Comparison of ENCODE assay signal across 22 mouse cellular contexts in genomic region chr1:118765525-118765924, GRCm38 (mm10).
A peak's percentile ranks its signal among the peaks of the same experiment; 100 is the strongest.
DNase-seq lines count a peak whose midpoint lies in the region; ATAC-seq and TF ChIP-seq lines count a peak whose summit lies in the region.
"Had no signal": no experiment of that assay in that cellular context is flagged by ENCODE, and none has a peak within 500 bp of the region (broad histone marks: within the 10 kb centered on the region; RNA-seq: fewer than 3 reads in every experiment).

No protein-coding gene starts in this region.

- 54% methylated on average over 9 of the region's 9 CpGs for WGBS in lung, embryonic 14.5 days

- H3K4me2 ChIP-seq in lung, embryonic 14.5 days, result no peak overlapping the region
- H3K4me2 ChIP-seq: embryonic facial prominence, embryonic 15.5 days; hindbrain, embryonic 15.5 days; limb, embryonic 13.5 days; neural tube, embryonic 12.5 days had no signal

- H3K27ac ChIP-seq in lung, embryonic 14.5 days (ENCODE audit: low read depth), result no peak overlapping the region
- H3K27ac ChIP-seq: embryonic facial prominence, embryonic 15.5 days; forebrain, embryonic 10.5 days; heart, embryonic 10.5 days; hindbrain, embryonic 15.5 days; limb, embryonic 13.5 days; liver, embryonic 14.5 days; neural tube, embryonic 12.5 days had no signal

- no peaks in the 10 kb centered on the region for H3K9me3 ChIP-seq in lung, embryonic 14.5 days (ENCODE audit: low read depth, low read length)
- H3K9me3 ChIP-seq: embryonic facial prominence, embryonic 15.5 days; forebrain, embryonic 10.5 days; heart, embryonic 10.5 days; hindbrain, embryonic 15.5 days; limb, embryonic 13.5 days; neural tube, embryonic 12.5 days had no signal

- H3K9ac ChIP-seq in lung, embryonic 14.5 days, result no peak overlapping the region
- H3K9ac ChIP-seq: embryonic facial prominence, embryonic 15.5 days; hindbrain, embryonic 15.5 days; limb, embryonic 13.5 days; liver, embryonic 14.5 days; neural tube, embryonic 12.5 days had no signal

- TF ChIP-seq CTCF in lung, embryonic 14.5 days (IDR thresholded peaks at IDR 0.05; ENCODE audit: low read depth), result no peak

- H3K27me3 ChIP-seq in lung, embryonic 14.5 days (ENCODE audit: insufficient read depth, low read length), result no peaks in the 10 kb centered on the region
- H3K27me3 ChIP-seq: embryonic facial prominence, embryonic 15.5 days; hindbrain, embryonic 15.5 days; limb, embryonic 13.5 days; neural tube, embryonic 12.5 days; Patski had no signal

- no peaks in the 10 kb centered on the region for H3K4me1 ChIP-seq in lung, embryonic 14.5 days (ENCODE audit: insufficient read depth)
- H3K4me1 ChIP-seq: embryonic facial prominence, embryonic 15.5 days; hindbrain, embryonic 15.5 days; neural tube, embryonic 12.5 days had no signal

- DNase-seq in cerebellum, postnatal 36 days, result peak; percentile 13 to 30
- no peak for DNase-seq in cerebellum, adult 9-11 months
- peak; percentile 14 to 21 for DNase-seq in heart, postnatal 14 days
- DNase-seq in heart, postnatal 25 days (ENCODE audit: low spot score), result no peak
- DNase-seq in lung, embryonic 14.5 days, result peak; percentile 12
- DNase-seq in lung, postnatal 36 days, result no peak
- no peak for DNase-seq in MN1 (ENCODE audit: low spot score)
- DNase-seq: gastrocnemius, postnatal 25 days; layer of hippocampus, adult 9-11 months; spleen, adult 18-20 months; thymus, adult 18-20 months had no signal

- no peak overlapping the region for H3K4me3 ChIP-seq in lung, embryonic 14.5 days (ENCODE audit: low read depth, low read length)
- H3K4me3 ChIP-seq: embryonic facial prominence, embryonic 15.5 days; forebrain, embryonic 10.5 days; heart, embryonic 10.5 days; hindbrain, embryonic 15.5 days; limb, embryonic 13.5 days; neural tube, embryonic 12.5 days had no signal

- H3K36me3 ChIP-seq in lung, embryonic 14.5 days (ENCODE audit: insufficient read depth), result no peaks in the 10 kb centered on the region
- H3K36me3 ChIP-seq: embryonic facial prominence, embryonic 15.5 days; forebrain, embryonic 10.5 days; heart, embryonic 10.5 days; hindbrain, embryonic 15.5 days; limb, embryonic 13.5 days; neural tube, embryonic 12.5 days had no signal

- intact Hi-C loops in heart, postnatal 14 days (cut with DNase I), result no loop called here
- intact Hi-C loops in heart, postnatal 25 days (cut with DNase I), result loop anchor here (10.0 kb wide), 1 partner anchor 659 kb away; the partner anchor contains the start of gene Inhbb

- ATAC-seq in lung, embryonic 14.5 days (ENCODE audit: insufficient read depth), result no peak
- ATAC-seq: activated CD4-positive, CD25-positive, alpha-beta regulatory T cell, adult 4 months; intestine, postnatal 0 days; lung, postnatal 0 days; Patski had no signal

Comparison
In these comparisons a context has a peak if more than half of its experiments do, and no peak if none do; other contexts are left out.
1. DNase-seq: peak in cerebellum, postnatal 36 days (2 of 2), heart, postnatal 14 days (2 of 2) and lung, embryonic 14.5 days (single experiment); none in cerebellum, adult 9-11 months (single experiment), heart, postnatal 25 days (single experiment), lung, postnatal 36 days (single experiment) and MN1 (single experiment).